Mouse (Mus musculus) left cerebral cortex, adult 9 months (tissue): ENCODE measurements at regions not wholly inside any gene's neighbourhood (a gene's known extent, or its start where the extent isn't known, plus 50 kb on each side); places are given as distances from the start of the nearest gene placed in this dataset.

Source experiments
- DNase-seq, 2 experiments: peaks; one replicate each; pipeline ENCODE4 v3.0.0; 2022; ENCODE audit warnings: low spot score in 2 of 2

GRCm38 (mm10) chr6:121560852-121561251 lies 74.3 kb upstream of the A2m start:
- peak in 1 of 2 experiments; percentile 66 for DNase-seq

DNA sequence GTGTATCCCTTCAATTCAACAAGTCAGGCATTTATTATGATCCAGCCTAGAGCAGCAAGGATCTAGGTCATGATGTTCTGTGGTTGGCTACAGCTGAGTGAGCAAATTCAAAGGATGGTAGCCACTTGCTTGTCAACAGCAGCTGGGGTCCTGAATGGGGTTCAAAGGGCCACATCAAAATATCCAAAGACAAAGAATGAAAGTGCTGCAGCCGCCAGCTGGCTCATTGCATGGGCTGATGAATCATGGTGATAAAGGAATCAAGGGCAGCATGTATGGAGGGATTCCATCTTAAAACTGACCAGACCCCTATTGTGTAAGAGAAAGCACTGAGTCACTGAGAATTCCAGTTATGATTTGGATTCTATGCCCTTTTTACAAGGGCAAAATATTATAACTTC lies 74.8 kb upstream of the A2m start:
- DNase-seq = no peak

DNA sequence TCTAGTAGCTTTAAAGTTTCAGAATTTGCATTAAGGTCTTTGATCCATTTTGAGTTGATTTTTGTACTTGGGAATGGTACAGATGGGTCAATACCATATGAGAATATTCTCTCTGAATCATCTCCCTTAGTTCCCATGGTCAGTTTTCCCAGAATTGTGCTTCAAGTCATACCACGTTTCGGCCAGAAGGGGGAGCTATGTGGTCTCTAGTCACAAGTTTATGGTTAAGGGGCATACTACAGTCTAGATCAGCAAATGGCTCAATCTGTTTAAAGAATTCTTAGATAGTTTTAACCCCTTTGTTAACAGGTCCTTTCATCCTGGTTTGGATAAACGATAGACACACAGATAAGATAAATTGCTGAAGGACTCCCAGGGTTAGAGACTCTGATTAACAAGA lies 78.7 kb upstream of the A2m start:
- peak in 1 of 2 experiments; percentile 20 for DNase-seq

GRCm38 (mm10) chr6:121553501-121554132 lies 80.1 kb upstream of the Iqsec3 start:
- DNase-seq = no peak

DNA sequence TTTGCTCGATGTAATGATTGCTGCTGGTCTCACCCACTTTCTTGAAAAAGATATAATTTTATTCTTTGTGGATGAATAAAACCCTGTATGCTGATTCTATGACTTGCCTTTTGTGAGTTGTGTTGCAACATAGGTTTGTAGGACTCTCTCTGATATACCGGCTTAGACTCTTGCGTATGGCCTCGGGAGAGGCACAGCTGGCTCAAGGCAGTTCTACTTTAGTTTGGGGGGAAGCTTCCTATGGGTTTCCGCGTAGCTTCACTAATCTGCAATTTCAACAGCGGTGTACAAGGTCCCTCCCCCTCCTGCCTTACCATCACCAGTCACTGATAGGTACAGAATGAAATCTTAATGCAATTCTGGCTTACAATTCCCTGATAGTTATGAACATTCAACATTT lies 60.0 kb upstream of the Iqsec3 start:
- DNase-seq = no peak

GRCm38 (mm10) chr6:121532926-121533325 lies 59.4 kb upstream of the Iqsec3 start:
- peak; percentile 31 to 88 for DNase-seq

- DNase-seq = no peak
Observed at GRCm38 (mm10) chr6:121531825-121532389, 58.4 kb upstream of the Iqsec3 start.

- DNase-seq = no peak
Observed at GRCm38 (mm10) chr6:121527281-121527680, 53.8 kb upstream of the Iqsec3 start.

DNA sequence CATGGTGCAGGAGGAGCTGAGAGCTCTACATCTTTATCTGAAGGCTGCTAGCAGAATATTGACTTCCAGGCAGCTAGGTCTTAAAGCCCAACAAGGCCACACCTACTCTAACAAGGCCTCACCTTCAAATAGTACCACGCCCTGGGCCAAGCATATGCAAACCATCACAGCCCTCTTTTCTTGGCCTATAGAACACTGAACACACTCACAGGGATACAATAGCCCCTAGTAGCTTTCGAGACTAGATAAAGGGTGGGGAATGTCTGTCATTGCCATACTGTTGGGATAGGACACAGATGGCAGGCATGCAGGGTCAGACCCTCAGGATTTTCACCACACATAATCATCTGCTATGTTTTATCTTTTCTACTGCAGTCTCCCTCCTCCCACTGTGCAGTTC lies 52.6 kb upstream of the Iqsec3 start:
- no peak for DNase-seq

DNA sequence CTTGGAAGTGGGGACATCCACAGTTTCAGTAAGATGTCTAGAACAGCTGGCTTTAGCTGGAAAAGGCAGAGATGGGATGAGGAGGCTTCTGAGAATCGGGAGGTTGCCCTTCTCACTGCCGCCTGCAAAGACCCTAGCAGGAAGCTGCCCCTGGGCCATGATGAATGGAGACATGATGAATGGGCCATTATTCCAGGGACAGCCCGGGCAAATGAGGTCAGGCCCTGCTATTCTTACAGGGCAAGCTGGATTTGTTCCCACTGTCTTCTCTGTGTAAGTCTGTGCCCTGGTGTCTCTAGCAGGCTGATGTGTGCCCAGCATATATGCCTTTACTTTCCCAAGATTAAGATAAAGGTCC lies 51.1 kb upstream of the Iqsec3 start:
- DNase-seq = no peak

DNA sequence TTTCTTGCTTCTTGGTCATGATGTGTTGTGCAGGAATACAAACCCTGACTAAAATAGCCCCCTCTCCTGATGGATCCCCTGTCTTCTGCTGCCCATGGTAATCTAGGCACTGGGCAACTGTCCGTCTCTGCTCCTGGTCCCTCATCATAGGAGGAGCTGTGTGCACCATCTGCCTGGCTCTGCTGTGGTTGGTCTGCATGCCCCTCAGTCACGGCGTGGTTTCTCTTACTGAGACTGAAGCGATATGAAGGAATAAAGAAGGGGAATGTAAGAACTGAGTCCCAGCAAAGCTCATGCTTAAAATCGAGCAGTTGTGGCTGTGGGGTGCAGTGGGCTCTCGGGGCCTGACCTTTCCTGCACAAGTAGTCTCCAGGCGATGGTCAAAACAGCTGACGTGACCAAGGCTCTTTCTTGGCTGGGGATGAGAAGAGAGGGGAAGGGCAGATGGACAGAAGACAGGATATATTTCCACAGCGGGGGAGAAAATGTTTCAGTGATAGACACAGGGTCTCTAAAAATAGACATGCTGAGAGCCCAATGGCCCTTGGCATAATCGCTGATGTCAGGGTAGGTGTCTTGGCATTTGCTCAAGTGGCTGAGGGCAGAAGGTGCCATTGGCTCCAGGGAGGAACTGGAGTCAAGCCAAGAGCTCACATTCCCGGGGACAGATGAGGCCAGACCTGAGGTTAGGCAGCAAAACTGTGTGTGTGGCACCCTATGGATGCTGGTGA lies 50.6 kb upstream of the Iqsec3 start:
- DNase-seq = no peak
